Mouse (Mus musculus) liver, embryonic 14.5 days (tissue): Measurements from ENCODE around the gene C1qtnf2.

Experiments used
- CTCF ChIP-seq: IDR thresholded peaks from 2 replicates; pipeline ENCODE4 v1.5.1; 2016; ENCODE audit warnings: antibody characterized with exemption, low read depth, control low read depth
- EP300 ChIP-seq: IDR thresholded peaks from 2 replicates; pipeline ENCODE4 v1.6.1; 2016; ENCODE audit warnings: antibody characterized with exemption, low read depth

GRCm38 (mm10) chr11:43481672-43482522, 7.8 kb downstream of the C1qtnf2 start:
- TF ChIP-seq EP300, result no peak
- TF ChIP-seq CTCF, result no peak
